Mouse (Mus musculus): ENCODE data around the gene Fam160a2. TPM values are rescaled to one million over a fixed set of nuclear protein-coding genes. Genes with fewer than 3 reads are reported as not detected.
"Not testable (repeated sequence)": the region's sequence is repeated elsewhere in the genome, so short reads cannot be mapped to it uniquely, and the experiment has no call there.

The Fam160a2 gene
- polyA plus RNA-seq, 1 experiment from 2014 or later, result 16.9 TPM

DNA sequence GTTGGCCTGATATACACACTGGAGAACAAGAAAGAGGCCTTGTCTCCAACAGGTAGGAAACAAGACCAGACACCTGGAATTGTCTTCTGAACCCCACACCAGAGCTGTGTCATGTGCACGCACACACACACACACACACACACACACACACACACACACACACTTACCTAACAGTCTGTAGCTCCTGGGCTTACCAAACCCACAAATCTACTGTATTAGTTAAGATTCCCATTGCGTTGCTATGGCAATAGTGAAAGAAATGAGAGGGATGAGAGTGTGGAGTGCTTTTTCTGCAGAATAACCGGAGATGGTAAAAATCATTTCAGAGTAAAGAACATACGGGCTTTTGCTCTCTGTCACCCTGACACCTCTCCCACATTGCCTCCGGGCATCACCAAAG is 18.3 kb upstream of the Fam160a2 start:
- H3K27me3 ChIP-seq (replicated peaks), result peaks cover 5% of the 10 kb centered on the region; the same call in 1 of the 2 replicates
- no peak overlapping the region for H3K4me2 ChIP-seq
- H3K4me3 ChIP-seq, result no peak overlapping the region
- H3K4me1 ChIP-seq, result no peaks in the 10 kb centered on the region
- H3K9me3 ChIP-seq (replicated peaks), result no peaks in the 10 kb centered on the region
- H3K9ac ChIP-seq, result no peak overlapping the region
- ATAC-seq, result no peak
- H3K36me3 ChIP-seq, result no peaks in the 10 kb centered on the region
- H3K27ac ChIP-seq, result no peak overlapping the region
- WGBS (ENCODE audit: insufficient replicate concordance), result 74% methylated on average over 5 of the region's 5 CpGs

- Histone ChIP-seq H3K4me1 (no peaks in the 10 kb centered on the region), H3K27ac (no peak overlapping the region), H3K4me3 (no peak overlapping the region), H3K9me3 (replicated peaks) (no peaks in the 10 kb centered on the region), H3K36me3 (no peaks in the 10 kb centered on the region), H3K9ac (no peak overlapping the region), H3K4me2 (no peak overlapping the region), H3K27me3 (replicated peaks) (peaks cover 5% of the 10 kb centered on the region; the same call in 1 of the 2 replicates)
- 74% methylated on average over 7 of the region's 7 CpGs for WGBS (ENCODE audit: insufficient replicate concordance)
- ATAC-seq, result no peak
These were observed 16.7 kb upstream of the Fam160a2 start for GRCm38 (mm10) chr7:105416529-105416928.

GRCm38 (mm10) chr7:105414385-105414784 is 14.5 kb upstream of the Fam160a2 start:
- Histone ChIP-seq H3K4me1 (no peaks in the 10 kb centered on the region), H3K4me3 (no peak overlapping the region), H3K27ac (no peak overlapping the region), H3K4me2 (no peak overlapping the region), H3K36me3 (no peaks in the 10 kb centered on the region), H3K27me3 (replicated peaks) (peaks cover 5% of the 10 kb centered on the region; the same call in 1 of the 2 replicates), H3K9ac (no peak overlapping the region), H3K9me3 (replicated peaks) (no peaks in the 10 kb centered on the region)
- ATAC-seq, result no peak
- WGBS (ENCODE audit: insufficient replicate concordance), result 50% methylated on average over 6 of the region's 6 CpGs

GRCm38 (mm10) chr7:105411874-105412632 is 12.2 kb upstream of the Fam160a2 start:
- not testable (repeated sequence) for H3K4me2 ChIP-seq; H3K4me3 ChIP-seq; H3K27ac ChIP-seq; ATAC-seq; H3K36me3 ChIP-seq; H3K9ac ChIP-seq; H3K27me3 ChIP-seq (replicated peaks); H3K4me1 ChIP-seq; H3K9me3 ChIP-seq (replicated peaks)
- 45% methylated on average over 8 of the region's 8 CpGs for WGBS (ENCODE audit: insufficient replicate concordance)

GRCm38 (mm10) chr7:105406322-105406721 is 6.5 kb upstream of the Fam160a2 start:
- Histone ChIP-seq H3K9me3 (replicated peaks) (no peaks in the 10 kb centered on the region), H3K4me1 (peaks cover under 1% of the 10 kb centered on the region; the same call in 1 of the 2 replicates), H3K4me3 (no peak overlapping the region), H3K4me2 (no peak overlapping the region), H3K36me3 (no peaks in the 10 kb centered on the region), H3K27ac (no peak overlapping the region), H3K9ac (no peak overlapping the region), H3K27me3 (replicated peaks) (no peaks in the 10 kb centered on the region)
- 50% methylated on average over 1 of the region's 1 CpGs for WGBS (ENCODE audit: insufficient replicate concordance)
- no peak for ATAC-seq

DNA sequence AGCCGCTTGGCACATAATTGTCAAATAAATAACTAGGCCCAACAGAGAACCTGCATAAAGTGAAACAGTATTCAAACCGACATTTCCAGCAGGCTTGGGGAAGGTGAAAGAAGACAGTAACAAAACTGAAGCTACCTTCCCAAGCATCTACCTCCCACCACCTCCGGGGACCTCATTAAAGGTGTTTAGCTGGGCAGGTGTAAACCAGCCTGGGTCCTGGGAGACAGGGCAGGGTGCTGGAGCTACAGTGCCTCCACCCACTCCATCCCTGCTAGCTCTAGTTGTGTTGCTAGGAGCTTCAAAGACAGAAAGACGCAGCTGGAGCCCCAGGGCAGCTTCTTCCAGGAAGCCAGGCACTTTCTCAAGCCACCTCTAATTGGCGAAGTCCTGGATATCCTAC is 4.4 kb upstream of the Fam160a2 start, which contains the start of gene Cnga4:
Gene Cnga4 (plus strand): TSS at position 301 of the 400 bp plus-strand sequence.
- Histone ChIP-seq H3K27me3 (replicated peaks) (no peaks in the 10 kb centered on the region), H3K4me3 (no peak within 1 kb of the TSS), H3K27ac (no peak within 1 kb of the TSS), H3K9ac (no peak within 1 kb of the TSS), H3K4me2 (no peak within 1 kb of the TSS), H3K4me1 (peaks cover 14% of the 10 kb centered on the region), H3K36me3 (no peaks in the 10 kb centered on the region), H3K9me3 (replicated peaks) (no peaks in the 10 kb centered on the region)
- ATAC-seq, result no peak
- 59% methylated on average over 5 of the region's 5 CpGs for WGBS (ENCODE audit: insufficient replicate concordance)

GRCm38 (mm10) chr7:105399058-105399934 is 558 bp downstream of the Fam160a2 start:
- peak overlapping the region; percentile 92 for H3K4me3 ChIP-seq
- peak; percentile 0 for ATAC-seq
- WGBS (ENCODE audit: insufficient replicate concordance), result under 1% methylated on average over 25 of the region's 25 CpGs

GRCm38 (mm10) chr7:105396126-105396525 is 3.7 kb downstream of the Fam160a2 start:
- no peaks in the 10 kb centered on the region for H3K9me3 ChIP-seq (replicated peaks)
- H3K27ac ChIP-seq, result no peak overlapping the region
- H3K36me3 ChIP-seq, result 0 out of 2 replicates have a peak, but pooled peaks cover 8% of the 10 kb centered on the region
- H3K9ac ChIP-seq, result no peak overlapping the region
- no peak for ATAC-seq
- no peak overlapping the region for H3K4me3 ChIP-seq
- H3K4me2 ChIP-seq, result no peak overlapping the region
- peaks cover 36% of the 10 kb centered on the region for H3K4me1 ChIP-seq
- H3K27me3 ChIP-seq (replicated peaks), result no peaks in the 10 kb centered on the region

More at GRCm38 (mm10) chr7:105399058-105399934, 558 bp downstream of the Fam160a2 start:
- Histone ChIP-seq H3K9me3 (replicated peaks) (no peaks in the 10 kb centered on the region), H3K27ac (peak overlapping the region; percentile 89), H3K4me1 (peaks cover 38% of the 10 kb centered on the region), H3K9ac (peak overlapping the region; percentile 90), H3K27me3 (replicated peaks) (no peaks in the 10 kb centered on the region), H3K36me3 (0 out of 2 replicates have a peak, but pooled peaks cover 2% of the 10 kb centered on the region), H3K4me2 (peak overlapping the region; percentile 94)

DNA sequence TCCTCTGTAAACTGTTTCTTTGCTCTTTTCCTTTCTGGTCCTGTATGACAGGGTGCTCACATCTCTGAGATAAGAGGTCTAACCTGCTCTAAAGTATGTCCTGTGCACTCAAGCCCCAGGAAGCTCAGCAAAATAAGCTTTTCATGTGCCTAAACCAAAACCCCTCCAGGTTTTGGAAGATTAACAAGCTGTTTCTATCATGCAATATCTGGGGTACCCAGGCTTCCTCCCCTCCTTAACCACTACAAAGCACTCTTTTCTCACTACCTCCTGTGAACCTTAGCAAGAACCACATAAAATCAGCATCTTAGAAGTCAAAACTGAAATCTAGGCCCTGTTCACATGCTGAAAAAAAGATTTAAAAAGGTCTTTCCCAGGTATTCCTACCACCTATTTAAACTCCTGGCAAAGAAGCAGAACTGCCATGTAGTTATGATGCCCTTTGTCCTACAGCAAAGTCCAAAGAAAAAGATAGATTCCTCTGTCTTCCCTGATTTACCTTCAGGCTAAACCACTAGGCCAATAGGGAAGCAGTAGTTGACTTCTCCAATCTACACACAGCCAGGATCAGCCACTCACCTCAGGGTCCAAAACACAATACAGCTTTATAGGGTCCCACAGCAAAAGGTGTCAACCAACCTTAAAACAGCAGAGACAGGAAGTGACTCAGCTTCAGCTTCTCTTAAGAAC is 4.6 kb downstream of the Fam160a2 start:
- no peak for ATAC-seq
- H3K9me3 ChIP-seq (replicated peaks), result no peaks in the 10 kb centered on the region
- H3K36me3 ChIP-seq, result peaks cover 9% of the 10 kb centered on the region; the same call in 1 of the 2 replicates
- peaks cover 27% of the 10 kb centered on the region for H3K4me1 ChIP-seq
- no peak overlapping the region for H3K27ac ChIP-seq
- no peaks in the 10 kb centered on the region for H3K27me3 ChIP-seq (replicated peaks)
- H3K9ac ChIP-seq, result no peak overlapping the region
- no peak overlapping the region for H3K4me2 ChIP-seq
- no peak overlapping the region for H3K4me3 ChIP-seq

- 83% methylated on average over 1 of the region's 1 CpGs for WGBS (ENCODE audit: insufficient replicate concordance)
- Histone ChIP-seq H3K27ac (no peak overlapping the region), H3K9me3 (replicated peaks) (no peaks in the 10 kb centered on the region), H3K4me3 (no peak overlapping the region), H3K36me3 (peaks cover 16% of the 10 kb centered on the region), H3K4me2 (no peak overlapping the region), H3K9ac (no peak overlapping the region), H3K4me1 (peaks cover 27% of the 10 kb centered on the region), H3K27me3 (replicated peaks) (no peaks in the 10 kb centered on the region)
- no peak for ATAC-seq
These were observed 5.2 kb downstream of the Fam160a2 start for GRCm38 (mm10) chr7:105394606-105395005.

DNA sequence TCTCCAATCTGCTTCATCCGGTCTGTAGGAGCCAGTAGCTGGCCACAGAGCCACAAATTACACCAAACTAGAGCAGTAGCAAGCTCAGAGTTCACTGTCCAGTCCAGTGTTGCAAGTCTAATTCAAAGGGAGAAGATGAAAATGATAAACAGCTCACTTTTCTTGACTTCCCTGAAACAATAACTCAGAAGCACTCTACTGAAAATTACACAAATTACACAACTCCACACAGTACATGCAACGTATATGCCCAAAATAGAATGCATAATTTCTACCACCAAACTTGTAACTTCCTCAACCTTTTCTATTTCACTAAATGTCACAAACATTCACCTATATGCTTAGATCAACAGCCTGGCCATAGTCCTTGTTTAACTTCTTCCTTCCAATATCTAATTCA is 9.6 kb downstream of the Fam160a2 start:
- no peaks in the 10 kb centered on the region for H3K9me3 ChIP-seq (replicated peaks)
- H3K9ac ChIP-seq, result no peak overlapping the region
- H3K36me3 ChIP-seq, result peaks cover 57% of the 10 kb centered on the region
- H3K27me3 ChIP-seq (replicated peaks), result no peaks in the 10 kb centered on the region
- ATAC-seq, result no peak
- no peak overlapping the region for H3K4me3 ChIP-seq
- no peak overlapping the region for H3K27ac ChIP-seq
- no peak overlapping the region for H3K4me2 ChIP-seq
- 88% methylated on average over 2 of the region's 2 CpGs for WGBS (ENCODE audit: insufficient replicate concordance)
- no peaks in the 10 kb centered on the region for H3K4me1 ChIP-seq

DNA sequence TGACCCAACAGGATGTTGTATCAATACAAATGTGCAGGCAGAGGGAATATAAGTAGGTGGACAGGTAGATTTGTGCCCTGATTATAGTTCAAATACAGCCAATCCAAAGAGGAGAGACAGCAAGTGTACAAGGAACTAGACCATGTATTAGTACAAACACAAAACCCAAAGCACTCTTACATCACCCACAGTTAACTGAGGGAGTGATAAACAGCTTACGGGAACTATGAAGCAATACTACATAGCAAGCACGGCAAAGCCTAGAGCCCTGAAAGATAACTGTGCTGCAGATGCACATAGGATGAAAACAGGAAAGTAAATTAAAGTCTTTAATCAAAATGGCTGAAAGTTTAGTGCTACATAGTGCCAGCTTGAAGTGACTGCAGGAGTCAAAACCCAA is 12.2 kb downstream of the Fam160a2 start:
- WGBS (ENCODE audit: insufficient replicate concordance), result 85% methylated on average over 2 of the region's 2 CpGs
- H3K27me3 ChIP-seq (replicated peaks), result no peaks in the 10 kb centered on the region
- no peak overlapping the region for H3K9ac ChIP-seq
- no peaks in the 10 kb centered on the region for H3K9me3 ChIP-seq (replicated peaks)
- H3K4me3 ChIP-seq, result no peak overlapping the region
- H3K27ac ChIP-seq, result no peak overlapping the region
- peaks cover 79% of the 10 kb centered on the region for H3K36me3 ChIP-seq
- no peak for ATAC-seq
- H3K4me2 ChIP-seq, result no peak overlapping the region
- no peaks in the 10 kb centered on the region for H3K4me1 ChIP-seq

All from liver, embryonic 12.5 days (tissue).